In genomic region chr14:54737634-54738033, GRCm38 (mm10) we compare ENCODE assay signal across 15 mouse cellular contexts. TPM values are rescaled to one million over a fixed set of nuclear protein-coding genes. Genes with fewer than 3 reads are reported as not detected.
DNase-seq lines count a peak whose midpoint lies in the region; ATAC-seq lines count a peak whose summit lies in the region.
"Had no signal": no experiment of that assay in that cellular context is flagged by ENCODE, and none has a peak within 500 bp of the region (broad histone marks: within the 10 kb centered on the region; RNA-seq: fewer than 3 reads in every experiment).

No protein-coding gene starts in this region.

- no peaks in the 10 kb centered on the region for H3K27me3 ChIP-seq in hindbrain, embryonic 13.5 days
- H3K27me3 ChIP-seq in hindbrain, embryonic 12.5 days: no peaks in the 10 kb centered on the region
- H3K27me3 ChIP-seq in midbrain, embryonic 10.5 days (ENCODE audit: low read depth, poor library complexity, severe bottlenecking): peaks cover 8% of the 10 kb centered on the region; the same call in 1 of the 2 replicates
- H3K27me3 ChIP-seq in midbrain, embryonic 15.5 days (replicated peaks): no peaks in the 10 kb centered on the region
- H3K27me3 ChIP-seq: CH12.LX; heart, embryonic 13.5 days had no signal

- no peaks in the 10 kb centered on the region for H3K9me3 ChIP-seq in hindbrain, embryonic 13.5 days
- no peaks in the 10 kb centered on the region for H3K9me3 ChIP-seq in hindbrain, embryonic 12.5 days (replicated peaks)
- no peaks in the 10 kb centered on the region for H3K9me3 ChIP-seq in midbrain, embryonic 10.5 days (replicated peaks)
- H3K9me3 ChIP-seq in midbrain, embryonic 15.5 days: no peaks in the 10 kb centered on the region
- H3K9me3 ChIP-seq: heart, embryonic 13.5 days had no signal

- no peaks in the 10 kb centered on the region for H3K36me3 ChIP-seq in hindbrain, embryonic 13.5 days
- H3K36me3 ChIP-seq in hindbrain, embryonic 12.5 days: no peaks in the 10 kb centered on the region
- no peaks in the 10 kb centered on the region for H3K36me3 ChIP-seq in midbrain, embryonic 10.5 days
- H3K36me3 ChIP-seq in midbrain, embryonic 15.5 days (replicated peaks): no peaks in the 10 kb centered on the region
- H3K36me3 ChIP-seq: heart, embryonic 13.5 days had no signal

- peak overlapping the region; percentile 48 for H3K27ac ChIP-seq in hindbrain, embryonic 13.5 days
- no peak overlapping the region for H3K27ac ChIP-seq in hindbrain, embryonic 12.5 days
- H3K27ac ChIP-seq in midbrain, embryonic 10.5 days (replicated peaks): peak overlapping the region; percentile 0; the same call in 1 of the 2 replicates
- H3K27ac ChIP-seq in midbrain, embryonic 15.5 days: no peak overlapping the region
- H3K27ac ChIP-seq: heart, embryonic 13.5 days had no signal

- H3K4me2 ChIP-seq in hindbrain, embryonic 13.5 days: no peak overlapping the region
- H3K4me2 ChIP-seq in hindbrain, embryonic 12.5 days (replicated peaks): no peak overlapping the region
- no peak overlapping the region for H3K4me2 ChIP-seq in midbrain, embryonic 15.5 days
- H3K4me2 ChIP-seq: heart, embryonic 13.5 days had no signal

- peak; percentile 28 for DNase-seq in midbrain, embryonic 10.5 days (ENCODE audit: low spot score)
- peak; percentile 57 to 66 for DNase-seq in cerebellum, postnatal 25 days
- peak; percentile 41 for DNase-seq in retina, embryonic 14.5 days (ENCODE audit: low spot score)
- DNase-seq: kidney, postnatal 4 days; liver, postnatal 0 days; lung, postnatal 36 days had no signal

- H3K4me3 ChIP-seq in hindbrain, embryonic 13.5 days: no peak overlapping the region
- no peak overlapping the region for H3K4me3 ChIP-seq in hindbrain, embryonic 12.5 days
- no peak overlapping the region for H3K4me3 ChIP-seq in midbrain, embryonic 10.5 days
- no peak overlapping the region for H3K4me3 ChIP-seq in midbrain, embryonic 15.5 days
- H3K4me3 ChIP-seq: heart, embryonic 13.5 days had no signal

- WGBS in hindbrain, embryonic 13.5 days: 68% methylated on average over 10 of the region's 10 CpGs
- WGBS in hindbrain, embryonic 12.5 days: 70% methylated on average over 10 of the region's 10 CpGs
- 54% methylated on average over 10 of the region's 10 CpGs for WGBS in midbrain, embryonic 10.5 days
- 45% methylated on average over 10 of the region's 10 CpGs for WGBS in midbrain, embryonic 15.5 days

- no peak overlapping the region; the same call in 1 of the 2 replicates for H3K9ac ChIP-seq in hindbrain, embryonic 13.5 days
- no peak overlapping the region for H3K9ac ChIP-seq in hindbrain, embryonic 12.5 days
- H3K9ac ChIP-seq in midbrain, embryonic 15.5 days: no peak overlapping the region
- H3K9ac ChIP-seq: liver, postnatal 0 days had no signal

- ATAC-seq in hindbrain, embryonic 13.5 days (ENCODE audit: low FRiP score): no peak
- no peak for ATAC-seq in hindbrain, embryonic 12.5 days (ENCODE audit: low FRiP score)
- no peak; the same call in 1 of the 2 replicates for ATAC-seq in midbrain, embryonic 15.5 days (replicated peaks)
- ATAC-seq in monocyte, adult 5-6 weeks (replicated peaks; ENCODE audit: insufficient number of reproducible peaks, low FRiP score, low TSS enrichment, poor library complexity, severe bottlenecking): no peak
- ATAC-seq: liver, postnatal 0 days had no signal

- H3K4me1 ChIP-seq in hindbrain, embryonic 13.5 days (replicated peaks): peaks cover 11% of the 10 kb centered on the region
- no peaks in the 10 kb centered on the region for H3K4me1 ChIP-seq in hindbrain, embryonic 12.5 days
- peaks cover 33% of the 10 kb centered on the region for H3K4me1 ChIP-seq in midbrain, embryonic 10.5 days
- H3K4me1 ChIP-seq in midbrain, embryonic 15.5 days: peaks cover 11% of the 10 kb centered on the region

RNA-seq across cellular contexts. Expression of gene Cebpe, which starts 25.7 kb away (rescaled TPM):
- not detected in 2 replicates for polyA plus RNA-seq in hindbrain, embryonic 13.5 days (2015; fragmentation: Nextera tagmentation; extraction: Ambion mirVana)
- polyA plus RNA-seq in hindbrain, embryonic 12.5 days (2016; fragmentation: Nextera tagmentation; extraction: Ambion mirVana): 0.31 TPM in 1 of 2 replicates, not detected in the other
- 0.09 and 0.11 TPM in 2 replicates for polyA plus RNA-seq in midbrain, embryonic 10.5 days (2016; fragmentation: Nextera tagmentation; extraction: Ambion mirVana)
- polyA plus RNA-seq in midbrain, embryonic 15.5 days (2015; fragmentation: Nextera tagmentation; extraction: Ambion mirVana): 0.13 TPM in 1 of 2 replicates, not detected in the other
- total RNA-seq in monocyte, adult 5-6 weeks (2017): 2.7 to 7.2 TPM in 2 of 3 replicates, not detected in the other
- total RNA-seq: midbrain, postnatal 0 days had no signal
- polyA plus RNA-seq: heart, embryonic 13.5 days; midbrain, postnatal 0 days; neural tube, embryonic 14.5 days; thymus, postnatal 0 days had no signal

RNA-seq across cellular contexts. Expression of gene Gm29776, which starts 39.0 kb away (rescaled TPM):
- 0.18 and 0.34 TPM in 2 replicates for polyA plus RNA-seq in hindbrain, embryonic 13.5 days (2015; fragmentation: Nextera tagmentation; extraction: Ambion mirVana)
- 0.16 and 0.21 TPM in 2 replicates for polyA plus RNA-seq in hindbrain, embryonic 12.5 days (2016; fragmentation: Nextera tagmentation; extraction: Ambion mirVana)
- polyA plus RNA-seq in midbrain, embryonic 10.5 days (2016; fragmentation: Nextera tagmentation; extraction: Ambion mirVana): 0.15 TPM in 1 of 2 replicates, not detected in the other
- polyA plus RNA-seq in midbrain, embryonic 15.5 days (2015; fragmentation: Nextera tagmentation; extraction: Ambion mirVana): 0.32 and 0.37 TPM in 2 replicates
- 0.67 TPM in 1 of 3 replicates, not detected in the others for total RNA-seq in monocyte, adult 5-6 weeks (2017)
- total RNA-seq: CH12.LX; midbrain, postnatal 0 days had no signal
- polyA plus RNA-seq: liver, postnatal 0 days had no signal

RNA-seq across cellular contexts. Expression of gene Slc7a8, which starts 44.1 kb away (rescaled TPM):
- polyA plus RNA-seq in hindbrain, embryonic 13.5 days (2015; fragmentation: Nextera tagmentation; extraction: Ambion mirVana): 4.7 and 5.3 TPM in 2 replicates
- polyA plus RNA-seq in hindbrain, embryonic 12.5 days (2016; fragmentation: Nextera tagmentation; extraction: Ambion mirVana): 3.9 and 5.7 TPM in 2 replicates
- polyA plus RNA-seq in midbrain, embryonic 10.5 days (2016; fragmentation: Nextera tagmentation; extraction: Ambion mirVana): 1.8 and 2.4 TPM in 2 replicates
- polyA plus RNA-seq in midbrain, embryonic 15.5 days (2015; fragmentation: Nextera tagmentation; extraction: Ambion mirVana): 8.9 and 9.9 TPM in 2 replicates
- 2.8 to 7.0 TPM (median 4.5 TPM) in 3 replicates for total RNA-seq in monocyte, adult 5-6 weeks (2017)

RNA-seq across cellular contexts. Expression of gene Acin1, which starts 50.9 kb away (rescaled TPM):
- 155 and 169 TPM in 2 replicates for polyA plus RNA-seq in hindbrain, embryonic 13.5 days (2015; fragmentation: Nextera tagmentation; extraction: Ambion mirVana)
- 158 and 168 TPM in 2 replicates for polyA plus RNA-seq in hindbrain, embryonic 12.5 days (2016; fragmentation: Nextera tagmentation; extraction: Ambion mirVana)
- polyA plus RNA-seq in midbrain, embryonic 10.5 days (2016; fragmentation: Nextera tagmentation; extraction: Ambion mirVana): 128 and 145 TPM in 2 replicates
- 145 TPM in 2 replicates for polyA plus RNA-seq in midbrain, embryonic 15.5 days (2015; fragmentation: Nextera tagmentation; extraction: Ambion mirVana)
- 259 to 427 TPM (median 322 TPM) in 3 replicates for total RNA-seq in monocyte, adult 5-6 weeks (2017)

RNA-seq across cellular contexts. Expression of gene 1700123O20Rik, which starts 51.6 kb away (rescaled TPM):
- polyA plus RNA-seq in hindbrain, embryonic 13.5 days (2015; fragmentation: Nextera tagmentation; extraction: Ambion mirVana): 78.0 and 79.0 TPM in 2 replicates
- polyA plus RNA-seq in hindbrain, embryonic 12.5 days (2016; fragmentation: Nextera tagmentation; extraction: Ambion mirVana): 83.3 and 86.4 TPM in 2 replicates
- polyA plus RNA-seq in midbrain, embryonic 10.5 days (2016; fragmentation: Nextera tagmentation; extraction: Ambion mirVana): 106 and 111 TPM in 2 replicates
- polyA plus RNA-seq in midbrain, embryonic 15.5 days (2015; fragmentation: Nextera tagmentation; extraction: Ambion mirVana): 65.5 and 65.6 TPM in 2 replicates
- total RNA-seq in monocyte, adult 5-6 weeks (2017): 24.1 to 34.0 TPM (median 32.3 TPM) in 3 replicates

Comparison
In these comparisons a context has a peak if more than half of its experiments do, and no peak if none do; other contexts are left out.
1. H3K27ac ChIP-seq: peak in hindbrain, embryonic 13.5 days (single experiment) and midbrain, embryonic 10.5 days (single experiment); none in hindbrain, embryonic 12.5 days (single experiment) and midbrain, embryonic 15.5 days (single experiment).
2. Peak in every context shown above with its lines, with median percentiles within 50 percentile points of each other: DNase-seq.